Mouse (Mus musculus) liver, embryonic 14.5 days (tissue): Measurements from ENCODE around the gene Manba.

Experiments used
- CTCF ChIP-seq: IDR thresholded peaks from 2 replicates; pipeline ENCODE4 v1.5.1; 2016; ENCODE audit warnings: antibody characterized with exemption, low read depth, control low read depth
- EP300 ChIP-seq: IDR thresholded peaks from 2 replicates; pipeline ENCODE4 v1.6.1; 2016; ENCODE audit warnings: antibody characterized with exemption, low read depth

- TF ChIP-seq CTCF (no peak), EP300 (no peak)
These were observed 940 bp downstream of the Manba start for GRCm38 (mm10) chr3:135486351-135486750.
